Mouse (Mus musculus) C2C12 (cell line): ENCODE measurements around the gene Sema3f.

Source experiments
- CEBPB ChIP-seq: IDR thresholded peaks from one replicate; pipeline ENCODE4 v1.6.1; 2011; ENCODE audit warnings: low read depth, mild to moderate bottlenecking, control low read depth, moderate library complexity
- CTCF ChIP-seq: IDR thresholded peaks from one replicate; pipeline ENCODE4 v1.5.1; 2011; ENCODE audit not compliant: control insufficient read depth, insufficient read depth, insufficient read length
- FOSL1 ChIP-seq: IDR thresholded peaks from one replicate; pipeline ENCODE4 v1.8.0; 2011; ENCODE audit warnings: mild to moderate bottlenecking, low read length; ENCODE audit not compliant: poor library complexity, insufficient read depth, severe bottlenecking
- MAX ChIP-seq: IDR thresholded peaks from one replicate; pipeline ENCODE4 v1.6.1; 2011; ENCODE audit warnings: mild to moderate bottlenecking, control low read depth
- MYOD1 ChIP-seq: IDR thresholded peaks from one replicate; pipeline ENCODE4 v1.6.1; 2011; ENCODE audit warnings: low read depth; ENCODE audit not compliant: control insufficient read depth, insufficient read length
- MYOG ChIP-seq: IDR thresholded peaks from one replicate; pipeline ENCODE4 v1.6.1; 2011; ENCODE audit not compliant: control insufficient read depth, insufficient read length; ENCODE audit errors: extremely low read depth
- USF1 ChIP-seq: IDR thresholded peaks from one replicate; pipeline ENCODE4 v1.6.1; 2011; ENCODE audit warnings: low read depth, mild to moderate bottlenecking, control low read depth, moderate library complexity

GRCm38 (mm10) chr9:107701594-107701993, 8.7 kb downstream of the Sema3f start:
- TF ChIP-seq CTCF (no peak), USF1 (no peak), MAX (no peak), MYOG (no peak), FOSL1 (no peak), MYOD1 (no peak), CEBPB (no peak)
